Mouse (Mus musculus) heart, embryonic 10.5 days (tissue): Measurements from ENCODE around the gene Prss57. TPM values are rescaled to one million over a fixed set of nuclear protein-coding genes. Genes with fewer than 3 reads are reported as not detected.

Experiments used
- DNase-seq: peaks from one replicate; pipeline ENCODE4 v3.0.0-alpha.2; 2017; ENCODE audit warnings: low spot score
- H3K27ac ChIP-seq: fragments of 300-500 bp; sonication (generic); 2 replicates; pipeline ENCODE4 v1.5.1; 2016; ENCODE audit warnings: mild to moderate bottlenecking
- H3K27me3 ChIP-seq: fragments of 300-500 bp; sonication (generic); 2 replicates; pipeline ENCODE4 v1.6.1; 2016; ENCODE audit warnings: mild to moderate bottlenecking; ENCODE audit not compliant: poor library complexity, insufficient read depth, severe bottlenecking
- H3K36me3 ChIP-seq: fragments of 300-500 bp; sonication (generic); 2 replicates; pipeline ENCODE4 v1.6.1; 2016; ENCODE audit warnings: mild to moderate bottlenecking, moderate library complexity
- H3K4me1 ChIP-seq: fragments of 300-500 bp; sonication (generic); 2 replicates; pipeline ENCODE4 v1.6.1; 2016; ENCODE audit warnings: mild to moderate bottlenecking
- H3K4me3 ChIP-seq: fragments of 300-500 bp; sonication (generic); 2 replicates; pipeline ENCODE4 v1.5.1; 2016; ENCODE audit warnings: mild to moderate bottlenecking, moderate library complexity
- H3K9me3 ChIP-seq: fragments of 300-500 bp; sonication (generic); 2 replicates; pipeline ENCODE4 v1.6.1; 2016; ENCODE audit warnings: mild to moderate bottlenecking, moderate library complexity
- WGBS: fragments of 180-500 bp; shearing (Covaris S2); methylation state at CpG from one replicate; pipeline ENCODE4 v1.1.7; 2016; 5-methylcytosine and 5-hydroxymethylcytosine counted together
- polyA plus RNA-seq: library from polyadenylated mRNA; unstranded; fragments of >200 nt; fragmentation: Nextera tagmentation; extraction: Ambion mirVana; gene quantifications from 2 replicates; pipeline ENCODE4 v1.2.1, GENCODE M21; 2016

Gene Prss57
- polyA plus RNA-seq, 1 experiment from 2014 or later, result not detected

DNA sequence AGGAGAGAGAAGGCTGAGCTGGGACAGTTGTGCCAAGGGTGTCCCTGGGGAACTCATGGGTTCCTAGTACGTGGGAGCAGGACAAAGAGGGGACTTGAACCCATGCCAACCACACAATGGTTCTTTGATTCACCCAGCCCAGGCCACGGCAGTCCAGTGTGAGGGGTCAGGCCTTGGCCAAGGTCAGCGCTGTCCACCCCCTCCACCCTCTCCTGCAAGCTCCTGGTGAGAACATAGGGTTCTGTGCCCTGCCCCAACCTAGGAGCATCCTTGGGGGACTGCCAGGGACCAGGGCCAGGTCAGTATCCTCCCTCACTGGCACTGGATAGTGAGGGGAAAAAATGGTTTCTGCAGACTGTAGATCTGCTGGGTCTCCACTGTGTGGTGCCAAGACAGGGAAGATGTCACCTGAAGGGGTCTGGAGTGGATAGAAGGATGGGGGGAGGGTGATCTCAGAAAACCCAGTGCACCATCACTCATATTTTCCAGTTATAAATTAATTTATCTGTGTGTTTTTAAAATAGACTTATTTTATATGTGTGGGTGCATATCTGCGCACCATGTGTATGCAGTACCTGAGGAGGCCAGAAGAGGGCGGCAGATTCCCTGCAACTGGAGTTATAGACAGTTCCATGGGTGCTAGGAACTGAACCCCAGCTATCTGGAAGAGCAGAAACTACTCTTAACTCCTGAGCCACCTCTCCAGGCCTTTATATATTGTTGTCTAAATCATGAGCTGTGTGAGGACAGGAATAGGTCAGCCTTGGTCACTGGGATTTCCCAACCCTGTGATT lies 16.1 kb downstream of the Prss57 start:
- Histone ChIP-seq H3K27me3 (peaks cover 47% of the 10 kb centered on the region), H3K36me3 (no peaks in the 10 kb centered on the region), H3K4me1 (peaks cover 34% of the 10 kb centered on the region), H3K27ac (no peak overlapping the region), H3K9me3 (no peaks in the 10 kb centered on the region; the same call in 1 of the 2 replicates), H3K4me3 (no peak overlapping the region)
- no peak for DNase-seq
- WGBS, result 64% methylated on average over 5 of the region's 5 CpGs

DNA sequence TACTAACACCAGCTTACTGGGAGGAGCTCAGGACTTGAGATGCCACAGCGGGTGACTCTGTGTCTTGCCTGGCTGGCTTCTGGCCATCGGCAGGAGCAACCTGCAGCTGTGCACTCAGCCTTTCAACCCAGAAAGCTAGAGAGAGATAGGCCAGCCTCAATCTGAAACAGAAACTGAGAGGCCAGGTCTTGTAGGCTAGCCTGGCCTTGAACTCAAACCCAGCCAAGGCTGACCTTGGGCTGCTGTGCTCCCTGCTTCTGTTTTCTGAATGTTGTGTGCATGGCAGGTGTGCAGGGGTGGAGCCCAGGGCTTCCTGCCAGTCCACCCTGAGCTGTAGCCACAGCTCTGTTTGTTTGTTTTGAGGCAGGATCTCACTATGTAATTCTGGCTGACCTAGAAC lies 17.6 kb downstream of the Prss57 start:
- Histone ChIP-seq H3K36me3 (no peaks in the 10 kb centered on the region), H3K4me1 (peaks cover 20% of the 10 kb centered on the region), H3K4me3 (no peak overlapping the region), H3K27ac (no peak overlapping the region), H3K27me3 (peaks cover 32% of the 10 kb centered on the region), H3K9me3 (no peaks in the 10 kb centered on the region; the same call in 1 of the 2 replicates)
- no peak for DNase-seq
- 88% methylated on average over 2 of the region's 2 CpGs for WGBS

DNA sequence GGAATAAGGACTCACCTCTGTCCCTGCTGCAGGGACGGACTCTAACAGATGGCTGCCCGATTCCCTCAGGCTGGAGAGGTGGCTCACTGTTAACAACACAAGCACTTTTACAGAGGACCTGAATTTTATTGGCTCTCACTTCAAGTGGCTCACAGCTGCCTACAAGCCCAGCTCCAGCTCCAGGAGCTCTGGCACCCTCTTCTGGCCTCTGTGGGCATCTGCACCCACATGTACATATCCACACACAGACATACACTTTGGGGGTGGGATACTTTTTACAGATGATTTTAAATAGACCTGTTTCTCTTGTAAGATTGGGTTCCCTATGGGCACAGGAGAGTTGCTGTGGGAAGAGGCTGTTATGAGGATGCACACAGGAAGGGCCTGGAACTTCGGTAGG lies 18.4 kb downstream of the Prss57 start:
- WGBS, result 82% methylated on average over 3 of the region's 3 CpGs
- DNase-seq, result no peak
- no peak overlapping the region for H3K4me3 ChIP-seq
- H3K36me3 ChIP-seq, result no peaks in the 10 kb centered on the region
- H3K27me3 ChIP-seq, result peaks cover 23% of the 10 kb centered on the region
- H3K4me1 ChIP-seq, result peaks cover 20% of the 10 kb centered on the region
- H3K9me3 ChIP-seq, result no peaks in the 10 kb centered on the region; the same call in 1 of the 2 replicates
- no peak overlapping the region for H3K27ac ChIP-seq

GRCm38 (mm10) chr10:79769329-79769728 lies 21.4 kb downstream of the Prss57 start:
- no peak for DNase-seq
- Histone ChIP-seq H3K36me3 (0 out of 2 replicates have a peak, but pooled peaks cover 3% of the 10 kb centered on the region), H3K27ac (no peak overlapping the region), H3K27me3 (peaks cover 9% of the 10 kb centered on the region; the same call in 1 of the 2 replicates), H3K4me3 (no peak overlapping the region), H3K9me3 (no peaks in the 10 kb centered on the region; the same call in 1 of the 2 replicates), H3K4me1 (peaks cover 31% of the 10 kb centered on the region)
- WGBS, result 68% methylated on average over 4 of the region's 4 CpGs

DNA sequence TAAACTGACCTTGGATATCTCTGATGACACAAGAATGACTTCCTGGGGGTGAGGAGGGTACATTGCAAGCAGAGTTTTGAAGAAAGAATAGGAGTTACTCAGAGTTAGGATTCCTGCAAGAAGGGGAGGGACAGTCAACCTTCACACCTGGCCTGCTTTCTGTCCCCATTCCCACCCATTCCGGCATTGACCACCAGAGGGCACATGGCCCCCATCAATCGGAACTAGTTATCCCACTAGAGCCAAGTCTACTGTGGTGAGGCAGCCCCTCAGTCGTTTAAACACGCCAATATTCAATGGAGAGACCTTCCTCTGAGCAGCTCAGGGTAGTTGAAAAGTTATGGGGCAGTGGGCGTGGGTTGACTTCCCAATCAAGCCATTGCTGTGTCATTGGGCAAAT lies 22.4 kb downstream of the Prss57 start:
- no peak overlapping the region for H3K4me3 ChIP-seq
- 0% methylated on average over 5 of the region's 5 CpGs for WGBS
- peaks cover 9% of the 10 kb centered on the region; the same call in 1 of the 2 replicates for H3K27me3 ChIP-seq

DNA sequence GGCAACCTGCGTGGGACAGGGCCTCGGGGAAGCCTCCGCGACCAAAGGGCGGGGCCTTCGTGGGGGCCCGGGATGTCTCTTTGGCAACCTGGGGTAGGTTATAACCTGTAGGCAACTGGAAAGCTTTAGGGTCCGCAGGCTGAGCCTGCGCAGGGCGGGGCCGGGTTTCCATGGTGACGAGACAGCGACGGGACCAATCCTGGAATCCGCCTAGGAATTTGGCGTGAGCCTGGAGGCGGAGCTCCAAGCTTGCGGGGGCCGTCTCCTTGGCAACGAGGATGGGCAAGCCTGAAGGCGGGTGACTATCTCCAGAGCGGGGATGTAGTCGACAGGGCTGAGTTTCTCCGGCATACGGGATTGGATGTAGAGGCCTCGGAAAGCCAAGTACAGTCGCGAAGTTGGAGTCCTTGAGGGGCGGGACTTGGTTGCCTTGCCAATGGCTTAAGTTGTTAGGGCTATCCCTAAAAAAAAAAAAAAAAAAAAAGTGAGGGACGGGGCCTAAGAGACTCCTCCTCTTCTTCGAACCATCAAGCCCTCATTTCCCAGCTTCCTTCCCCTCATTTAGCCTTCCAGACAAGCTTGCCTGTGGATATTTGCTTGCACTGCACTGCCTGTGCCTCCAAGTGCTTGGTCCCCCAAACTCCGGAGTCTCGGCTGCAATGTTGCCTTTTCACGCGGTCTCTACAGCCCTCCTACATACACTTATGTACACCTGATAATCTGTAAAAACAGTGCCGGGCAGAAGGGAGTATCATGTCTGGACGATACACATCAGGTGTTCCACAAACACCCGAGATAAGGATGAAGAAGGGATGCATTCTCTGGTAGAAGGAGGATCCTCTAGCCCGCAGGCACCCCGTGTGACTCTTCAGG lies 23.2 kb downstream of the Prss57 start:
- 0 out of 2 replicates have a peak, but pooled peaks cover 9% of the 10 kb centered on the region for H3K36me3 ChIP-seq
- H3K9me3 ChIP-seq, result no peaks in the 10 kb centered on the region; the same call in 1 of the 2 replicates
- WGBS, result 13% methylated on average over 40 of the region's 40 CpGs
- peak overlapping the region; percentile 77 for H3K4me3 ChIP-seq
- peak; percentile 96 for DNase-seq
- peaks cover 45% of the 10 kb centered on the region for H3K4me1 ChIP-seq
- peaks cover 9% of the 10 kb centered on the region; the same call in 1 of the 2 replicates for H3K27me3 ChIP-seq
- H3K27ac ChIP-seq, result peak overlapping the region; percentile 94

More for the DNA sequence above, 22.4 kb downstream of the Prss57 start:
- peak; percentile 91 for DNase-seq
- H3K4me1 ChIP-seq, result peaks cover 38% of the 10 kb centered on the region
- H3K36me3 ChIP-seq, result 0 out of 2 replicates have a peak, but pooled peaks cover 6% of the 10 kb centered on the region
- no peak overlapping the region for H3K27ac ChIP-seq
- no peaks in the 10 kb centered on the region; the same call in 1 of the 2 replicates for H3K9me3 ChIP-seq

- Histone ChIP-seq H3K9me3 (no peaks in the 10 kb centered on the region), H3K4me3 (peak within 1 kb of the TSS; percentile 77), H3K4me1 (peaks cover 45% of the 10 kb centered on the region), H3K27ac (peak within 1 kb of the TSS; percentile 94), H3K36me3 (peaks cover 18% of the 10 kb centered on the region), H3K27me3 (peaks cover 9% of the 10 kb centered on the region; the same call in 1 of the 2 replicates)
- WGBS, result under 1% methylated on average over 101 of the region's 101 CpGs
- DNase-seq, result peak; percentile 100
Measured at GRCm38 (mm10) chr10:79766508-79767325, 24.0 kb downstream of the Prss57 start, which contains the start of gene Rnf126. TSS of gene Rnf126 (minus strand) at chr10:79766952.

- Histone ChIP-seq H3K4me3 (peak overlapping the region; percentile 77), H3K27ac (peak overlapping the region; percentile 94), H3K27me3 (peaks cover 9% of the 10 kb centered on the region; the same call in 1 of the 2 replicates), H3K36me3 (peaks cover 24% of the 10 kb centered on the region), H3K9me3 (no peaks in the 10 kb centered on the region), H3K4me1 (peaks cover 47% of the 10 kb centered on the region)
- whole genome bisulfite sequencing, result 7% methylated on average over 16 of the region's 16 CpGs
- DNase-seq, result no peak
Measured at GRCm38 (mm10) chr10:79766001-79766507, 24.7 kb downstream of the Prss57 start.

- no peak for DNase-seq
- Histone ChIP-seq H3K27ac (0 out of 2 replicates have a peak overlapping the region, but pooled peaks have one; percentile 49), H3K4me3 (peak overlapping the region; percentile 77), H3K9me3 (no peaks in the 10 kb centered on the region), H3K4me1 (peaks cover 47% of the 10 kb centered on the region), H3K36me3 (peaks cover 32% of the 10 kb centered on the region), H3K27me3 (peaks cover under 1% of the 10 kb centered on the region; the same call in 1 of the 2 replicates)
- WGBS, result 81% methylated on average over 2 of the region's 2 CpGs
Measured at GRCm38 (mm10) chr10:79765228-79765745, 25.5 kb downstream of the Prss57 start.

DNA sequence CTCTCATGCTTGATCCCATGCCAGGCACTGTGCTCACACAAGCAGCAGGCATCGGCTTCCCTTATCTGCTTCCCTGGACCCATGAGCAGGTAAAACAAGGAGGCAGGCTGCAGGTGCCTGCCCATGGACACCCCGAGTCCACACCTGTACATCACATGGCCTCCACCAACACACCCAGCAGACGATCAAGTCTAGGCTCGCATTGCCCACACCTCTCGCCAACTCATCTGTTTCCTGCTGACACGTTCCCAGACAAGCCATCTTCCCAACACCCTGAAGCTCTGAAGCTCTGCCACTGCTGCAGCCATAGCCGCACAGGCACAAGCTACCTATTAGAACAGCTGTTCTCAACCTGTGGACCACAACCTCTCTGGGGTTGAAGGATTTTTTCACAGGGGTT lies 26.5 kb downstream of the Prss57 start:
- DNase-seq, result no peak
- 82% methylated on average over 7 of the region's 7 CpGs for WGBS
- no peak overlapping the region for H3K27ac ChIP-seq
- no peaks in the 10 kb centered on the region for H3K9me3 ChIP-seq
- H3K4me1 ChIP-seq, result peaks cover 47% of the 10 kb centered on the region
- peaks cover 40% of the 10 kb centered on the region for H3K36me3 ChIP-seq
- no peaks in the 10 kb centered on the region for H3K27me3 ChIP-seq
- 0 out of 2 replicates have a peak overlapping the region, but pooled peaks have one; percentile 5 for H3K4me3 ChIP-seq

DNA sequence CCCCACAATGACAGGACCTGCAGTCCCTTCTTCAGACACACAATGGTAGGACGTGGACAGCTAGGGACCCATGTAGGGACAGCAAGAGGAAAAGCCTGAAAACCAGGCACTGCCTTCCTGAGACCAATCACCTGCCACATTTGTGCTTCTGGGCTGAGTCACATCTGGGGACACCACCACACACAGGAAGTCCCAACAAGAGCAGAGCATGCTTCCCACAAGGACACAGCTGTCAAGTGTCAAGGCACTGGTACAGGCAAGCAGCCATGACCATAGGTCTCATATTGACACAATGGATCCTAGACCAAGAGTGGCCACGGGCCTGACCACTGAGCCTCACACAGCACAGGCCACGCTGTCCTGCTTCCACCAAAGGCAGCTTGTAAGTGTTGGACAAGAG lies 27.9 kb downstream of the Prss57 start:
- no peak for DNase-seq
- H3K4me3 ChIP-seq, result no peak overlapping the region
- H3K36me3 ChIP-seq, result peaks cover 54% of the 10 kb centered on the region
- H3K4me1 ChIP-seq, result peaks cover 44% of the 10 kb centered on the region
- WGBS, result 80% methylated on average over 3 of the region's 3 CpGs
- no peaks in the 10 kb centered on the region for H3K9me3 ChIP-seq
- H3K27me3 ChIP-seq, result no peaks in the 10 kb centered on the region
- no peak overlapping the region for H3K27ac ChIP-seq
